Mouse (Mus musculus): Measurements from ENCODE around the gene Ampd3.

Ampd3 gene

DNA sequence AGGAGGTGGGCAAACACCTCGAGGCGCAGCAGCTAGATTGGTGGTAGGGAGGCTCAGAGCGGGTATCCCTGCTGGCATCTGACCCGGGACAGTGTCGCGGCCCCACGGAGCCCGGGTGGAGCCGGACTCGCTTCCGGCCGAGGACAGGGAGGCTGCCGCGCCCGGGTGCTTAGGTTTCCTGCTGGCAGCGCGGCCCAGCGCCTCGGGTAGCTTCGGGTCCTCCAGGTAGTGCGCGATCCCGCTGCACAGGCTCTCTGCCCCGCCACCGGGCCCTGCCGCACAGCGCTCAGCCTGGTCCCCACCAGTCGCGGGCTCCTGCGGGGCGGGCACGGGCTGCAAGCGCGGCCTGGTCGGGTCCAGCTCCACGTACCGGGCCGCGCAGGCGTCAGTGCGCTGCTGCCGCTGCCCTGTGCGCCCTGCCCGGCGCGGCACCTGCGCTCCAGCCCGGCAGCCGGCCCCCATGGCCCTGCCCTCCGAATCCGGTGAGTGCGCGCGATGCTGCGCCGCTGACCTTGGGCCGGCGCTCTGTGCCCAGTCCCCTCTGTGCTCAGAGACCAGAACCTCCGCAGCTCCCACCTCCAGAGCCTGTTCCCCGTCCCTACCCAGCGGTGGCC, 552 bp downstream of the Ampd3 start:
- in situ Hi-C loops (cut with MboI, MseI) = no loop called here

GRCm38 (mm10) chr7:110769094-110769493, 1.1 kb downstream of the Ampd3 start:
- in situ Hi-C loops (cut with MboI, MseI) = no loop called here

GRCm38 (mm10) chr7:110770949-110771348, 2.9 kb downstream of the Ampd3 start:
- in situ Hi-C loops (cut with MboI, MseI) = no loop called here

GRCm38 (mm10) chr7:110772343-110772742, 4.3 kb downstream of the Ampd3 start:
- in situ Hi-C loops (cut with MboI, MseI) = no loop called here

GRCm38 (mm10) chr7:110773204-110774002, 5.4 kb downstream of the Ampd3 start:
- in situ Hi-C loops (cut with MboI, MseI) = no loop called here

GRCm38 (mm10) chr7:110774077-110774476, 6.1 kb downstream of the Ampd3 start:
- in situ Hi-C loops (cut with MboI, MseI) = no loop called here

DNA sequence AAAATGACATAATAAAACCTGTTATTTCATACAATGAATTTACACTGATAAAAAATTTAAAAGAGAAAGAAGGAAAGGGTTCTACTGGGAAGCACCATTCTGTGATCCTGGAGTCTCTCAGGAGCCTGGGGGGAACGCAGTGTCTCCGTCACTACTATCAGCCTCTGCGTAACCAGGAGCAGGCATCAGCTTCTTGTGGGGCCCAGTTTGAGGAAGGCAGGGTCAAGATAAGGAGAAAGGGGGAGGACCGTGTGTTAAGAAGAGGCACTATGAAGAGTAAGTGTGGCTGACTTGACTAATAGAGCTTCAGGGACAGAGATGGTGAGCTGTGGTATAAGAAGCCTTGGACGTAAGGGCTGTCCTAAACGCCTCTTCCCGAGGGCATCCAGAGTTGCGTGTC, 6.7 kb downstream of the Ampd3 start:
- in situ Hi-C loops (cut with MboI, MseI) = no loop called here

GRCm38 (mm10) chr7:110777146-110778001, 9.4 kb downstream of the Ampd3 start:
- in situ Hi-C loops (cut with MboI, MseI) = no loop called here

GRCm38 (mm10) chr7:110778933-110779332, 10.9 kb downstream of the Ampd3 start:
- in situ Hi-C loops (cut with MboI, MseI) = no loop called here

DNA sequence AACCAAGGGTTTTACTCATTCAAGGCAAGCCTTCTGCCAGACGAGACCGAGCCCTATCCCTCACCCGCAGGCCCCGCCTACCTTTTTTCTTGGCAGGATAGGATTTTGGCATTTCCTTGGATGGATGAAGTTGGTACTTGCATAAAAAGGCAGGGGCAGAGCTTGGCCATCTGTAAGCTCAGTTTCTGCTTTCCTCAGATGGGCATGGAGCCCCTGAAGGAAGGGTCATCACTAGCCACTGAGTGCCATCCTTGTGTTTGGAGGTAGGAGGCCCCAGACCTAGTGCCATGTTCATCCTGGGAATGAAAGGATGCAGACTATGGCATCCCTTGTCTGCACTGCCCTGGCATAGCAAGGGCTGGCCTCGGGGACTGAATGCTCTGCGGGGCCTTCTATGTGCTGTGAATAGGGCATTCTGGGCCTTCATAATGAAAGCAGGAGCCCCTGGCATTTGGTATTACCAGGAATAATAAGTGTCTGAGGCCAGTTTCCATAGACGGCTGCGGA, 11.7 kb downstream of the Ampd3 start:
- in situ Hi-C loops (cut with MboI, MseI) = loop anchor here in 1 of 2 experiments (10.0 kb wide), 1 partner anchor 845 kb away; no protein-coding TSS in a partner anchor

GRCm38 (mm10) chr7:110780520-110780919, 12.5 kb downstream of the Ampd3 start:
- in situ Hi-C loops (cut with MboI, MseI) = loop anchor here in 1 of 2 experiments (10.0 kb wide), 1 partner anchor 844 kb away; no protein-coding TSS in a partner anchor

GRCm38 (mm10) chr7:110781231-110781711, 13.3 kb downstream of the Ampd3 start:
- in situ Hi-C loops (cut with MboI, MseI) = loop anchor here in 1 of 2 experiments (10.0 kb wide), 1 partner anchor 844 kb away; no protein-coding TSS in a partner anchor

GRCm38 (mm10) chr7:110782135-110782534, 14.1 kb downstream of the Ampd3 start:
- in situ Hi-C loops (cut with MboI, MseI) = loop anchor here in 1 of 2 experiments (10.0 kb wide), 1 partner anchor 843 kb away; no protein-coding TSS in a partner anchor

GRCm38 (mm10) chr7:110782845-110783478, 15.0 kb downstream of the Ampd3 start:
- in situ Hi-C loops (cut with MboI, MseI) = loop anchor here in 1 of 2 experiments (10.0 kb wide), 1 partner anchor 842 kb away; no protein-coding TSS in a partner anchor

- in situ Hi-C loops (cut with MboI, MseI) = loop anchor here in 1 of 2 experiments (10.0 kb wide), 1 partner anchor 840 kb away; no protein-coding TSS in a partner anchor
Measured at GRCm38 (mm10) chr7:110784965-110785364, 17.0 kb downstream of the Ampd3 start.

DNA sequence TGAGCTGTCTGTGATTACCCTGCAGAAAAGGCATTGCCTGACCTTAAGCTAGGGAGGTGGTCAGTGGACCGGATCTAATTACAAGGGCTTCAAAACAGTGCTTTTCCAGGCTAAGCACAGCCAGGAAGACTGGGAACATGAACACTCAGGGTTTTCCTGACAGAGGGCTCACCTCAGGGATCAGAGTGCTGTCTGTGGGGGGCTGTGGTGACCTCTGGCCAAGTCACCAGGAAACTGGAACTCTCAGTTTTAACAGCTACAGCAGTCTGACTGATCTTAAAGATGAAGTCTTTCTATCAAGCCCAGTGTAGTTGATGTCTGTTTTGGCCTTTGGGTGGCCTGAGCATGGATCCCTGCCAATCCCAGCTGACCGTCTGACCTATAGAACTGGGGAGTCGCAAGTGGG, 17.7 kb downstream of the Ampd3 start:
- in situ Hi-C loops (cut with MboI, MseI) = loop anchor here in 1 of 2 experiments (10.0 kb wide), 1 partner anchor 839 kb away; no protein-coding TSS in a partner anchor

GRCm38 (mm10) chr7:110787310-110787709, 19.3 kb downstream of the Ampd3 start:
- in situ Hi-C loops (cut with MboI, MseI) = loop anchor here in 1 of 2 experiments (10.0 kb wide), 1 partner anchor 837 kb away; no protein-coding TSS in a partner anchor

- in situ Hi-C loops (cut with MboI, MseI) = no loop called here
Measured at GRCm38 (mm10) chr7:110790878-110791277, 22.9 kb downstream of the Ampd3 start.

- in situ Hi-C loops (cut with MboI, MseI) = no loop called here
Measured at GRCm38 (mm10) chr7:110792201-110792600, 24.2 kb downstream of the Ampd3 start.

DNA sequence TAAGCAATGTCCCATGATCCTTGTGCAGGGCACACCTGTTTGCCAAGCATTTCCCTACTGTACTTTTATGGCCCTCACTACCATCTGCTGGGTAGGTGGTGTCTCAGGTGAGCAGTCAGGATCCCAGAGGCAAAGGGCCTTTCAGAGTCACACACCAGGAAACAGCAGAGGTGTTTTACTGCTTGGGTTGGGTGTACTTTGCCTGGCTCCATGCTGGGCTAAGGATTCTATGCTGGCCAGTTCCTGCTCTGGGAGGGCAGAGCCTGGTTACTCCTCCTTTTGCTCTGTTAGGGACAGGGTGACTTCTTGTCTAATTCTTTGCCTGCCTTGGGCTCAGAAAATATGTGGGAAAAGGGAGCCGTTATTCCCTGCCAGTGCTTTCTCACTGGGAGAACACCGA, 24.8 kb downstream of the Ampd3 start:
- in situ Hi-C loops (cut with MboI, MseI) = no loop called here
